ENCODE assay signal across 21 mouse cellular contexts in the genomic region with DNA sequence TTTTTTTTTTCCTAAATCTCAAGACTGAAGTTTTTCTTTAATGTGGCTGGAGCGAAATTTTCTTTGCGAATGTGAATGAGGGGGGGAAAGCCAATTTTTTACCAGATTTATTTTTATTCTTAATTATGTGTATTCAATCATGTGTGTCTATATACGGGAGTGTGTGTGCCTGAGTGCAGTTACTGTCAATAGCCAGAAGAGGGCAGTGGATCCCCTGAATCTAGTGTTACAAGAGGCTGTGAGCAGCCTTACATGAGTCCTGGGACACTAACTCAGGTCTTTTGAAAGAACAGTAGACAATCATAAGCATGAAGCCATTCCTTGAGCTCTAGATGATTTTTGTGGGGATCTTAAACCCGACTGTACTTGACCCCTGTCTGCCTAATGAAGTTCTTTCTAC.
DNase-seq lines count a peak whose midpoint lies in the region; ATAC-seq and TF ChIP-seq lines count a peak whose summit lies in the region.
"Had no signal": no experiment of that assay in that cellular context is flagged by ENCODE, and none has a peak within 500 bp of the region (broad histone marks: within the 10 kb centered on the region; RNA-seq: fewer than 3 reads in every experiment).

No protein-coding gene starts in this region.

- no peak for TF ChIP-seq POLR2A in cortical plate, adult 2 months (IDR thresholded peaks at IDR 0.05; ENCODE audit: extremely low read depth, insufficient read depth, low read length)
- TF ChIP-seq POLR2A in kidney, adult 2 months (IDR thresholded peaks at IDR 0.05; ENCODE audit: low read depth, low read length), result no peak

- no peak for TF ChIP-seq EP300 in liver, embryonic 14.5 days (IDR thresholded peaks at IDR 0.05; ENCODE audit: low read depth)

- 97% methylated on average over 4 of the region's 4 CpGs for WGBS in forebrain, postnatal 0 days
- 92% methylated on average over 4 of the region's 4 CpGs for WGBS in forebrain, embryonic 15.5 days
- whole genome bisulfite sequencing in liver, embryonic 14.5 days (ENCODE audit: insufficient replicate concordance), result 73% methylated on average over 4 of the region's 4 CpGs
- 85% methylated on average over 4 of the region's 4 CpGs for WGBS in liver, embryonic 11.5 days
- WGBS in kidney, adult 2 months, result 95% methylated on average over 4 of the region's 4 CpGs

- no peak overlapping the region for H3K4me2 ChIP-seq in forebrain, postnatal 0 days (ENCODE audit: low read depth)
- no peak overlapping the region for H3K4me2 ChIP-seq in forebrain, embryonic 15.5 days (replicated peaks)
- no peak overlapping the region for H3K4me2 ChIP-seq in liver, embryonic 14.5 days (ENCODE audit: low read depth)
- H3K4me2 ChIP-seq in liver, embryonic 11.5 days, result no peak overlapping the region
- H3K4me2 ChIP-seq: embryonic facial prominence, embryonic 13.5 days; lung, embryonic 14.5 days; neural tube, embryonic 12.5 days had no signal

- H3K9ac ChIP-seq in forebrain, postnatal 0 days, result no peak overlapping the region
- H3K9ac ChIP-seq in forebrain, embryonic 15.5 days (replicated peaks), result no peak overlapping the region
- H3K9ac ChIP-seq in liver, embryonic 14.5 days (replicated peaks), result no peak overlapping the region
- no peak overlapping the region for H3K9ac ChIP-seq in liver, embryonic 11.5 days (ENCODE audit: low read depth, low read length)
- H3K9ac ChIP-seq in ES-E14 (ENCODE audit: insufficient read depth, low read depth, low read length, poor library complexity, severe bottlenecking), result no peak overlapping the region
- H3K9ac ChIP-seq: embryonic facial prominence, embryonic 13.5 days; lung, embryonic 14.5 days; neural tube, embryonic 12.5 days had no signal

- no peaks in the 10 kb centered on the region for H3K4me1 ChIP-seq in forebrain, postnatal 0 days (ENCODE audit: insufficient read depth)
- H3K4me1 ChIP-seq in forebrain, embryonic 15.5 days, result no peaks in the 10 kb centered on the region
- H3K4me1 ChIP-seq in liver, embryonic 14.5 days (replicated peaks; ENCODE audit: control insufficient read depth in 2 of 2, insufficient read depth in 2 of 2, low read length in 1 of 2), result no peaks in the 10 kb centered on the region
- no peaks in the 10 kb centered on the region for H3K4me1 ChIP-seq in liver, embryonic 11.5 days (replicated peaks; ENCODE audit: control insufficient read depth, insufficient read depth, low read length)
- peaks cover 0 to 2% of the 10 kb centered on the region in 2 experiments; a peak in 2 of 4 replicates for H3K4me1 ChIP-seq in ES-E14 (ENCODE audit: control insufficient read depth in 2 of 2, insufficient read depth in 2 of 2, low read length in 2 of 2, poor library complexity in 1 of 2)
- H3K4me1 ChIP-seq in cortical plate, adult 2 months (ENCODE audit: control insufficient read depth, insufficient read depth, low read length), result no peaks in the 10 kb centered on the region
- no peaks in the 10 kb centered on the region for H3K4me1 ChIP-seq in kidney, adult 2 months (ENCODE audit: control insufficient read depth, insufficient read depth, low read length)
- H3K4me1 ChIP-seq: embryonic facial prominence, embryonic 13.5 days had no signal

- no peak for DNase-seq in forebrain, postnatal 0 days
- no peak for DNase-seq in liver, embryonic 14.5 days (ENCODE audit: low read depth in 3 of 3, low spot score in 3 of 3)
- DNase-seq in liver, embryonic 11.5 days (ENCODE audit: low spot score), result no peak
- no peak for DNase-seq in ES-E14 (ENCODE audit: low read depth, low spot score)
- DNase-seq in kidney, adult 2 months, result no peak
- DNase-seq in retina, embryonic 14.5 days (ENCODE audit: low spot score), result no peak
- DNase-seq: cerebellum, adult 9-10 months; gastrocnemius, postnatal 36 days; layer of hippocampus, postnatal 36 days; left cerebral cortex, postnatal 4 days; liver; lung, embryonic 14.5 days; lung, postnatal 36 days had no signal

- H3K27me3 ChIP-seq in forebrain, postnatal 0 days (ENCODE audit: insufficient read depth, low read length), result no peaks in the 10 kb centered on the region
- H3K27me3 ChIP-seq in forebrain, embryonic 15.5 days, result no peaks in the 10 kb centered on the region
- H3K27me3 ChIP-seq in liver, embryonic 14.5 days (ENCODE audit: control insufficient read depth, insufficient read depth, low read length), result no peaks in the 10 kb centered on the region
- no peaks in the 10 kb centered on the region for H3K27me3 ChIP-seq in liver, embryonic 11.5 days (replicated peaks; ENCODE audit: control insufficient read depth, insufficient read depth, low read length)
- no peaks in the 10 kb centered on the region for H3K27me3 ChIP-seq in kidney, adult 2 months (replicated peaks; ENCODE audit: control insufficient read depth, insufficient read depth, low read length)
- H3K27me3 ChIP-seq: embryonic facial prominence, embryonic 13.5 days; neural tube, embryonic 12.5 days had no signal

- no peaks in the 10 kb centered on the region for H3K36me3 ChIP-seq in forebrain, postnatal 0 days (ENCODE audit: insufficient read depth)
- no peaks in the 10 kb centered on the region for H3K36me3 ChIP-seq in forebrain, embryonic 15.5 days
- H3K36me3 ChIP-seq in liver, embryonic 14.5 days (replicated peaks; ENCODE audit: control insufficient read depth, insufficient read depth, low read depth), result no peaks in the 10 kb centered on the region
- no peaks in the 10 kb centered on the region for H3K36me3 ChIP-seq in liver, embryonic 11.5 days (ENCODE audit: control insufficient read depth, insufficient read depth, low read length)
- no peaks in the 10 kb centered on the region for H3K36me3 ChIP-seq in ES-E14 (ENCODE audit: control insufficient read depth, insufficient read depth, low read length, poor library complexity, severe bottlenecking)
- no peaks in the 10 kb centered on the region for H3K36me3 ChIP-seq in kidney, adult 2 months (ENCODE audit: control insufficient read depth, insufficient read depth, low read length)
- H3K36me3 ChIP-seq: embryonic facial prominence, embryonic 13.5 days; hindbrain, embryonic 10.5 days; neural tube, embryonic 12.5 days had no signal

- in situ Hi-C loops in ES-E14 (cut with MboI; ENCODE audit: low sequenced_read_pairs in 2 of 2, unreplicated experiment in 2 of 2), result no loop called here

- no peaks in the 10 kb centered on the region for H3K9me3 ChIP-seq in forebrain, postnatal 0 days (ENCODE audit: low read length)
- H3K9me3 ChIP-seq in forebrain, embryonic 15.5 days, result no peaks in the 10 kb centered on the region
- H3K9me3 ChIP-seq in liver, embryonic 14.5 days (ENCODE audit: control insufficient read depth, low read length), result no peaks in the 10 kb centered on the region
- no peaks in the 10 kb centered on the region for H3K9me3 ChIP-seq in liver, embryonic 11.5 days (ENCODE audit: control insufficient read depth, low read length)
- no peaks in the 10 kb centered on the region for H3K9me3 ChIP-seq in ES-E14 (ENCODE audit: control insufficient read depth, insufficient read depth, low read depth, low read length)
- H3K9me3 ChIP-seq: embryonic facial prominence, embryonic 13.5 days; hindbrain, embryonic 10.5 days; neural tube, embryonic 12.5 days had no signal

- 0 out of 2 replicates have a peak, but pooled peaks have one; percentile 19 for TF ChIP-seq CTCF in forebrain, postnatal 0 days (IDR thresholded peaks at IDR 0.05; ENCODE audit: low read depth)
- peak; percentile 35; the same call in 1 of the 2 replicates for TF ChIP-seq CTCF in liver, embryonic 14.5 days (IDR thresholded peaks at IDR 0.05; ENCODE audit: low read depth)
- 0 out of 2 replicates have a peak, but pooled peaks have one; percentile 6 for TF ChIP-seq CTCF in cortical plate, adult 2 months (IDR thresholded peaks at IDR 0.05; ENCODE audit: extremely low read depth, insufficient read depth, low read length)
- no peak for TF ChIP-seq CTCF in kidney, adult 2 months (conservative IDR thresholded peaks at IDR 0.05; ENCODE audit: insufficient read depth, insufficient read length, low read depth, low read length)

- H3K27ac ChIP-seq in forebrain, postnatal 0 days (ENCODE audit: low read depth, low read length), result no peak overlapping the region
- no peak overlapping the region for H3K27ac ChIP-seq in forebrain, embryonic 15.5 days (replicated peaks)
- H3K27ac ChIP-seq in liver, embryonic 14.5 days, result no peak overlapping the region
- no peak overlapping the region for H3K27ac ChIP-seq in liver, embryonic 11.5 days (ENCODE audit: low read depth, low read length)
- H3K27ac ChIP-seq in ES-E14 (ENCODE audit: insufficient read depth, low read depth, low read length, poor library complexity, severe bottlenecking), result no peak overlapping the region
- no peak overlapping the region for H3K27ac ChIP-seq in cortical plate, adult 2 months (ENCODE audit: insufficient read depth, low read length)
- H3K27ac ChIP-seq in kidney, adult 2 months (ENCODE audit: insufficient read depth, low read depth, low read length), result no peak overlapping the region
- H3K27ac ChIP-seq: embryonic facial prominence, embryonic 13.5 days; hindbrain, embryonic 10.5 days; neural tube, embryonic 12.5 days had no signal

- H3K4me3 ChIP-seq in forebrain, postnatal 0 days (ENCODE audit: low read depth, low read length), result no peak overlapping the region
- no peak overlapping the region for H3K4me3 ChIP-seq in forebrain, embryonic 15.5 days
- H3K4me3 ChIP-seq in liver, embryonic 14.5 days (ENCODE audit: insufficient read depth in 1 of 2, low read depth in 2 of 2, low read length in 2 of 2), result no peak overlapping the region
- H3K4me3 ChIP-seq in liver, embryonic 11.5 days (ENCODE audit: low read depth, low read length), result no peak overlapping the region
- no peak overlapping the region for H3K4me3 ChIP-seq in ES-E14 (ENCODE audit: insufficient read depth in 1 of 2, low read depth in 1 of 2, low read length in 2 of 2, poor library complexity in 1 of 2, severe bottlenecking in 1 of 2)
- H3K4me3 ChIP-seq in cortical plate, adult 2 months (ENCODE audit: insufficient read depth, low read length), result no peak overlapping the region
- no peak overlapping the region for H3K4me3 ChIP-seq in kidney, adult 2 months (ENCODE audit: insufficient read depth, low read depth, low read length)
- H3K4me3 ChIP-seq: embryonic facial prominence, embryonic 13.5 days; hindbrain, embryonic 10.5 days; neural tube, embryonic 12.5 days had no signal

- no peak for ATAC-seq in forebrain, postnatal 0 days
- no peak for ATAC-seq in forebrain, embryonic 15.5 days (replicated peaks)
- ATAC-seq in liver, embryonic 14.5 days (ENCODE audit: insufficient read depth), result no peak
- ATAC-seq in liver, embryonic 11.5 days (replicated peaks; ENCODE audit: low FRiP score), result no peak
- ATAC-seq: forebrain, embryonic 14.5 days; inflammation-experienced regulatory T-cells, adult 6 months; Patski had no signal

TF ChIP-seq in ES-E14, 5 proteins besides CTCF, POLR2A, EP300 and RAD21:
- TF ChIP-seq ZC3H11A (IDR thresholded peaks at IDR 0.05; ENCODE audit: borderline replicate concordance, low read depth, low read length), result 0 out of 2 replicates have a peak, but pooled peaks have one; percentile 11
- TF ChIP-seq MAFK (IDR thresholded peaks at IDR 0.05; ENCODE audit: insufficient read depth, low read depth, low read length), result no peak
- no peak for TF ChIP-seq CHD2 (IDR thresholded peaks at IDR 0.05; ENCODE audit: low read depth, low read length)
